Mouse (Mus musculus): ENCODE results near the gene Emilin1. TPM values are rescaled to one million over a fixed set of nuclear protein-coding genes. Genes with fewer than 3 reads are reported as not detected.

Gene Emilin1
- polyA plus RNA-seq, 1 experiment, result 3.6 TPM

GRCm38 (mm10) chr5:30954065-30954464 lies 40.9 kb downstream of the Emilin1 start:
- Histone ChIP-seq H3K4me3 (ENCODE audit: insufficient read depth, low read depth, low read length) (no peak overlapping the region), H3K27ac (replicated peaks; ENCODE audit: low read depth, low read length) (no peak overlapping the region), H3K4me1 (ENCODE audit: control insufficient read depth, insufficient read depth, insufficient read length, low read length) (peaks cover 26% of the 10 kb centered on the region)

- Histone ChIP-seq H3K4me3 (ENCODE audit: insufficient read depth, low read depth, low read length) (no peak overlapping the region), H3K4me1 (ENCODE audit: control insufficient read depth, insufficient read depth, insufficient read length, low read length) (peaks cover 26% of the 10 kb centered on the region), H3K27ac (replicated peaks; ENCODE audit: low read depth, low read length) (no peak overlapping the region)
These were observed 41.4 kb downstream of the Emilin1 start for GRCm38 (mm10) chr5:30954556-30954955.

- no peak overlapping the region for H3K4me3 ChIP-seq (ENCODE audit: insufficient read depth, low read depth, low read length)
- peaks cover 26% of the 10 kb centered on the region for H3K4me1 ChIP-seq (ENCODE audit: control insufficient read depth, insufficient read depth, insufficient read length, low read length)
- no peak overlapping the region for H3K27ac ChIP-seq (replicated peaks; ENCODE audit: low read depth, low read length)
These were observed 42.5 kb downstream of the Emilin1 start for GRCm38 (mm10) chr5:30955751-30956150.

- H3K27ac ChIP-seq (replicated peaks; ENCODE audit: low read depth, low read length), result no peak overlapping the region
- peaks cover 19% of the 10 kb centered on the region for H3K4me1 ChIP-seq (ENCODE audit: control insufficient read depth, insufficient read depth, insufficient read length, low read length)
- H3K4me3 ChIP-seq (ENCODE audit: insufficient read depth, low read depth, low read length), result no peak overlapping the region
These were observed 44.7 kb downstream of the Emilin1 start for GRCm38 (mm10) chr5:30957891-30958290.

- H3K27ac ChIP-seq (replicated peaks; ENCODE audit: low read depth, low read length), result peak overlapping the region; percentile 81; the same call in 1 of the 2 replicates
- peak overlapping the region; percentile 84 for H3K4me3 ChIP-seq (ENCODE audit: insufficient read depth, low read depth, low read length)
- peaks cover 19% of the 10 kb centered on the region for H3K4me1 ChIP-seq (ENCODE audit: control insufficient read depth, insufficient read depth, insufficient read length, low read length)
These were observed 46.1 kb downstream of the Emilin1 start for GRCm38 (mm10) chr5:30959198-30959854.

- Histone ChIP-seq H3K4me1 (ENCODE audit: control insufficient read depth, insufficient read depth, insufficient read length, low read length) (peaks cover 19% of the 10 kb centered on the region), H3K4me3 (ENCODE audit: insufficient read depth, low read depth, low read length) (peak within 1 kb of the TSS; percentile 84), H3K27ac (replicated peaks; ENCODE audit: low read depth, low read length) (peak within 1 kb of the TSS; percentile 81)
These were observed 46.8 kb downstream of the Emilin1 start, which contains the start of gene Preb for GRCm38 (mm10) chr5:30959966-30960501. Gene Preb, minus strand, starts transcription at chr5:30960361.

- Histone ChIP-seq H3K27ac (replicated peaks; ENCODE audit: low read depth, low read length) (peak overlapping the region; percentile 77), H3K4me3 (ENCODE audit: insufficient read depth, low read depth, low read length) (no peak overlapping the region), H3K4me1 (ENCODE audit: control insufficient read depth, insufficient read depth, insufficient read length, low read length) (peaks cover 19% of the 10 kb centered on the region)
These were observed 47.6 kb downstream of the Emilin1 start for GRCm38 (mm10) chr5:30960814-30961213.

GRCm38 (mm10) chr5:30961545-30962505 lies 48.6 kb downstream of the Emilin1 start:
- Histone ChIP-seq H3K4me3 (ENCODE audit: insufficient read depth, low read depth, low read length) (no peak overlapping the region), H3K4me1 (ENCODE audit: control insufficient read depth, insufficient read depth, insufficient read length, low read length) (peaks cover 19% of the 10 kb centered on the region), H3K27ac (replicated peaks; ENCODE audit: low read depth, low read length) (peak overlapping the region; percentile 76)

GRCm38 (mm10) chr5:30963916-30964315 lies 50.7 kb downstream of the Emilin1 start:
- Histone ChIP-seq H3K27ac (replicated peaks; ENCODE audit: low read depth, low read length) (no peak overlapping the region), H3K4me1 (ENCODE audit: control insufficient read depth, insufficient read depth, insufficient read length, low read length) (peaks cover 7% of the 10 kb centered on the region; the same call in 1 of the 2 replicates), H3K4me3 (ENCODE audit: insufficient read depth, low read depth, low read length) (no peak overlapping the region)

GRCm38 (mm10) chr5:30966189-30966588 lies 53.0 kb downstream of the Emilin1 start:
- H3K4me1 ChIP-seq (ENCODE audit: control insufficient read depth, insufficient read depth, insufficient read length, low read length), result peaks cover 7% of the 10 kb centered on the region; the same call in 1 of the 2 replicates
- H3K4me3 ChIP-seq (ENCODE audit: insufficient read depth, low read depth, low read length), result no peak overlapping the region
- no peak overlapping the region for H3K27ac ChIP-seq (replicated peaks; ENCODE audit: low read depth, low read length)

- Histone ChIP-seq H3K4me1 (ENCODE audit: control insufficient read depth, insufficient read depth, insufficient read length, low read length) (peaks cover 6% of the 10 kb centered on the region; the same call in 1 of the 2 replicates), H3K4me3 (ENCODE audit: insufficient read depth, low read depth, low read length) (no peak within 1 kb of the TSS), H3K27ac (replicated peaks; ENCODE audit: low read depth, low read length) (no peak within 1 kb of the TSS)
These were observed 55.2 kb downstream of the Emilin1 start, which contains the start of gene Tcf23 for GRCm38 (mm10) chr5:30968416-30968815. Gene Tcf23, plus strand, starts transcription at chr5:30968662.

- Histone ChIP-seq H3K4me3 (ENCODE audit: insufficient read depth, low read depth, low read length) (no peak overlapping the region), H3K27ac (replicated peaks; ENCODE audit: low read depth, low read length) (0 out of 2 replicates have a peak overlapping the region, but pooled peaks have one; percentile 7)
These were observed 56.2 kb downstream of the Emilin1 start for GRCm38 (mm10) chr5:30969440-30969839.

More at GRCm38 (mm10) chr5:30969440-30969839, 56.2 kb downstream of the Emilin1 start:
- peaks cover 6% of the 10 kb centered on the region; the same call in 1 of the 2 replicates for H3K4me1 ChIP-seq (ENCODE audit: control insufficient read depth, insufficient read depth, insufficient read length, low read length)

All from brown adipose tissue, adult 24 weeks (tissue).